Mouse (Mus musculus): Measurements from ENCODE around the gene P2ry10.

- no peak for TF ChIP-seq POLR2A (IDR thresholded peaks at IDR 0.05; ENCODE audit: control insufficient read depth, low read depth, low read length)
- TF ChIP-seq CTCF (IDR thresholded peaks at IDR 0.05; ENCODE audit: control insufficient read depth, insufficient read depth, insufficient replicate concordance, low read depth, low read length): no peak
Measured at GRCm38 (mm10) chrX:107116333-107116732, 28.0 kb downstream of the P2ry10 start.

Data from testis, adult 2 months (tissue).